Mouse (Mus musculus) olfactory bulb, adult 2 months (tissue): ENCODE measurements at regions not wholly inside any gene's neighbourhood (a gene's known extent, or its start where the extent isn't known, plus 50 kb on each side); places are given as distances from the start of the nearest gene placed in this dataset.

Experiments
- CTCF ChIP-seq: fragments of 200-500 bp; IDR thresholded peaks from 2 replicates; pipeline ENCODE4 v1.5.1; 2012; ENCODE audit warnings: low read depth, mild to moderate bottlenecking, low read length, moderate library complexity; ENCODE audit not compliant: insufficient read depth
- POLR2A ChIP-seq: fragments of 200-500 bp; IDR thresholded peaks from 2 replicates; pipeline ENCODE4 v1.6.1; 2012; ENCODE audit warnings: mild to moderate bottlenecking, low read depth, low read length, moderate library complexity; ENCODE audit not compliant: insufficient read depth

DNA sequence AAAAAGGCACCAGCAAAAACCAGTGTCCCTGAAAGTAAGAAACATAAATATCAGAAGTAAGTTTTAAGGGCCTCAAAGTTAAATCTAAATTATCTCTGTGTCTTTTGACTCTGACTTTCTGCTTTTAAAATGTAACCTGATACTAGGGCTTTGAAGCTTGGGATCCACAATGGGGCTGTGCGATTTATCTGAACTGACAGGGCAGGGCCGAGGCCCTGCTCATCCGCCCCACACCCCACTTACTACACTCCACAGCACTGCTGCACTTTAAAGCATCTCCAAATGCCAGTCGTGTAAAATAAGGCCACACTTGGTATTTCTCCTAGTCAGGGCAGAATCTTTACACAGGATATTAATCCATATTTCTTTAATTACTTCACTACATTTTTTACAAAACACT lies 147.4 kb downstream of the Efcab1 start:
- no peak for TF ChIP-seq CTCF
- no peak for TF ChIP-seq POLR2A
